Mouse (Mus musculus): ENCODE measurements around the gene Elk3.

DNA sequence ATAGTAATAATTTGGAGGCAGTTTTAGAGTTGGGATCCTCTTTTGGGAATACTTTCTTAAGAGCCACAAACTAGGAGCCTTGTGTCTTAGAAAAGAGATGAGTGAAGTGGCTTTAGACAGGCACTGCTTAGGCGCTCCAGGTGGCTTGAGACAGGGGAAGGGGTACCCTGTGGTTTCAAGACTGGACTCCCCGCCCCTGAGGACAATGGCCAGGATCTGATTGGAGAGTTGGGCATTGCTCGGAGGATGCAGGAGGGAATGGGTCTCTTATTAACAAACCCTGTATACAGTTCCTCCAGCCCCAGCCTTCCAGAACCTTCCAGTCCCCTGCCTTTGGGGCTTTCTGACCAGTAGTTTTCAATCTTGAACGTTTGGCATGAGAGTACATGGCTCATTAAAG is 641 bp upstream of the Elk3 start:
- TF ChIP-seq CTCF (IDR thresholded peaks at IDR 0.05; ENCODE audit: control insufficient read depth, insufficient read depth, low read length) (no peak), POLR2A (IDR thresholded peaks at IDR 0.05; ENCODE audit: borderline replicate concordance, control insufficient read depth, low read depth, low read length) (no peak)
